Mouse (Mus musculus) cerebellum, postnatal 25 days (tissue): Measurements from ENCODE around the gene Pdcd6ip.
"Not testable (repeated sequence)": the region's sequence is repeated elsewhere in the genome, so short reads cannot be mapped to it uniquely, and the experiment has no call there.

ENCODE experiments used
- DNase-seq, 2 experiments: peaks; one replicate each; pipeline ENCODE4 v3.0.0; 2021; ENCODE audit warnings: mixed read lengths in 2 of 2

Gene Pdcd6ip

GRCm38 (mm10) chr9:113687461-113687860 lies 20.6 kb downstream of the Pdcd6ip start:
- no peak for DNase-seq

GRCm38 (mm10) chr9:113673721-113674120 lies 34.3 kb downstream of the Pdcd6ip start:
- DNase-seq = no peak

GRCm38 (mm10) chr9:113672352-113672751 lies 35.7 kb downstream of the Pdcd6ip start:
- no peak for DNase-seq

GRCm38 (mm10) chr9:113670857-113671106 lies 37.3 kb downstream of the Pdcd6ip start:
- DNase-seq = no peak

- no peak for DNase-seq
These were observed 37.8 kb downstream of the Pdcd6ip start for GRCm38 (mm10) chr9:113670105-113670856.

- DNase-seq = no peak
These were observed 44.6 kb downstream of the Pdcd6ip start for GRCm38 (mm10) chr9:113663476-113663875.

- DNase-seq = no peak
These were observed 50.2 kb downstream of the Pdcd6ip start for GRCm38 (mm10) chr9:113657837-113658236.

GRCm38 (mm10) chr9:113653571-113653970 lies 54.5 kb downstream of the Pdcd6ip start:
- no peak for DNase-seq

GRCm38 (mm10) chr9:113650787-113651186 lies 57.3 kb downstream of the Pdcd6ip start:
- no peak for DNase-seq

- not testable (repeated sequence) for DNase-seq
These were observed 58.8 kb downstream of the Pdcd6ip start for GRCm38 (mm10) chr9:113649211-113649610.

GRCm38 (mm10) chr9:113645837-113646169 lies 62.3 kb downstream of the Pdcd6ip start:
- no peak for DNase-seq

GRCm38 (mm10) chr9:113645153-113645836 lies 62.8 kb downstream of the Pdcd6ip start:
- DNase-seq = peak; percentile 72 to 84

- DNase-seq = peak; percentile 35 to 36
These were observed 63.4 kb downstream of the Pdcd6ip start for GRCm38 (mm10) chr9:113644701-113645100.

- peak; percentile 71 to 79 for DNase-seq
These were observed 64.0 kb downstream of the Pdcd6ip start for GRCm38 (mm10) chr9:113644076-113644475.

GRCm38 (mm10) chr9:113643669-113644068 lies 64.4 kb downstream of the Pdcd6ip start:
- no peak for DNase-seq

GRCm38 (mm10) chr9:113634986-113635385 lies 73.1 kb downstream of the Pdcd6ip start:
- no peak for DNase-seq

GRCm38 (mm10) chr9:113633168-113633744 lies 74.8 kb downstream of the Pdcd6ip start:
- no peak for DNase-seq

GRCm38 (mm10) chr9:113632350-113633043 lies 75.6 kb downstream of the Pdcd6ip start:
- DNase-seq = peak in 1 of 2 experiments; percentile 49

GRCm38 (mm10) chr9:113629632-113630031 lies 78.4 kb downstream of the Pdcd6ip start:
- DNase-seq = peak; percentile 75 to 80

GRCm38 (mm10) chr9:113629191-113629590 lies 78.9 kb downstream of the Pdcd6ip start:
- no peak for DNase-seq

GRCm38 (mm10) chr9:113628780-113629179 lies 79.3 kb downstream of the Pdcd6ip start:
- no peak for DNase-seq

GRCm38 (mm10) chr9:113626730-113627129 lies 81.3 kb downstream of the Pdcd6ip start:
- no peak for DNase-seq

GRCm38 (mm10) chr9:113624086-113624485 lies 84.0 kb downstream of the Pdcd6ip start:
- no peak for DNase-seq

GRCm38 (mm10) chr9:113617081-113617480 lies 91.0 kb downstream of the Pdcd6ip start:
- no peak for DNase-seq
